Mouse (Mus musculus) liver (tissue): ENCODE results near the gene Rest.
A peak's percentile ranks its signal among the peaks of the same experiment; 100 is the strongest.

Source experiments
- DNase-seq: peaks from one replicate; pipeline ENCODE4 v3.0.0-alpha.2; 2020; ENCODE audit warnings: mixed read lengths

Rest gene

GRCm38 (mm10) chr5:77309924-77310772 lies 44.9 kb downstream of the Rest start, which contains the start of the genes Noa1 and Polr2b:
Gene Noa1 (minus strand): TSS chr5:77310084.
Gene Polr2b (plus strand): TSS chr5:77310147.
- peak; percentile 98 for DNase-seq

GRCm38 (mm10) chr5:77314206-77314605 lies 48.9 kb downstream of the Rest start:
- DNase-seq, result no peak

DNA sequence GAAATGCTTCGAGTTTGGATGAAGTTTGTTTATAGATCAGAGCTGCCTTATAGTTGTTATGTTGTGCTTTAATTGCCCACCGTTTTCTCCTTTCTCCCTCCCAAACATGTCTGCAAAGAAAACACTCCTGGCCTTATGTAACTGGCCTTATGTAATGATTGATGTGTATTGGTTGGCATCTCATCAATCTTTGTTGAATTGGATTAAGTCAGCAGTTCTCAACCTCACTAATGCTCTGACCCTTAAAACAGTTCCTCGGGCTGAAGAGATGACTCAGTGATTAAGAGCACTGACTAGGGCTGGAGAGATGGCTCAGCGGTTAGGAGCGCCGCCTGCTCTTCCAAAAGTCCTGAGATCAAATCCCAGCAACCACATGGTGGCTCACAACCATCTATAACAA lies 49.7 kb downstream of the Rest start:
- DNase-seq, result no peak

DNA sequence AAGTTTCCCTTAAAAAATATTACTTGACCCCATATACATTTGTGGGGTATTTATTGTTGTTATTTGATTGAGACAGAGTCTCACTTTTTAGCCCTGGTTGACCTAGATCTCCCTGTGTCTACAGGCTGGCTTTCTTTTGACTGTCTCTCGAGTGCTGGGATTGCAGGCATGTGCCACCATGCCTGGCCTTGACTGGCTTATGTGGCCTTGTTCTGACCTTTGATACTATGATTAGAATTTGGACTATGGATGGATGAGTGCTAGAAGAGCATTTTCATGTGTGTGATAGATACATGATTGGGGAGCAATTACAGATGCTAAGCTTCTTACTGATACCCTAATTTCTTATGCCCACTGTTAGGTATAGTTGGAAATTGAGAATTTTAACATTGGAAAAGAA lies 59.6 kb downstream of the Rest start:
- DNase-seq, result no peak

GRCm38 (mm10) chr5:77330154-77330553 lies 64.9 kb downstream of the Rest start:
- no peak for DNase-seq
